Mouse (Mus musculus) liver, embryonic 12.5 days (tissue): Measurements from ENCODE around the gene Kcne1l. TPM values are rescaled to one million over a fixed set of nuclear protein-coding genes. Genes with fewer than 3 reads are reported as not detected.

Experiments used
- ATAC-seq: fragments of 200-750 bp; cut with Nextera tagmentation; 2 replicates; pipeline ENCODE4 v1.8.0; 2017; ENCODE audit warnings: moderate number of reproducible peaks, mild to moderate bottlenecking, moderate library complexity
- H3K27ac ChIP-seq: fragments of 300-500 bp; sonication (generic); 2 replicates; pipeline ENCODE4 v1.5.1; 2016; ENCODE audit warnings: mild to moderate bottlenecking
- H3K27me3 ChIP-seq: fragments of 300-500 bp; sonication (generic); replicated peaks from 2 replicates; pipeline ENCODE4 v1.6.1; 2016; ENCODE audit warnings: mild to moderate bottlenecking, moderate library complexity
- H3K36me3 ChIP-seq: fragments of 300-500 bp; sonication (generic); 2 replicates; pipeline ENCODE4 v1.6.1; 2016; ENCODE audit warnings: mild to moderate bottlenecking, moderate library complexity
- H3K4me1 ChIP-seq: fragments of 300-500 bp; sonication (generic); 2 replicates; pipeline ENCODE4 v1.6.1; 2016
- H3K4me2 ChIP-seq: fragments of 300-500 bp; sonication (generic); 2 replicates; pipeline ENCODE4 v1.6.1; 2016; ENCODE audit warnings: mild to moderate bottlenecking, moderate library complexity
- H3K4me3 ChIP-seq: fragments of 300-500 bp; sonication (generic); 2 replicates; pipeline ENCODE4 v1.5.1; 2016; ENCODE audit warnings: mild to moderate bottlenecking, moderate library complexity
- H3K9ac ChIP-seq: fragments of 300-500 bp; sonication (generic); 2 replicates; pipeline ENCODE4 v1.6.1; 2016; ENCODE audit warnings: mild to moderate bottlenecking, moderate library complexity
- H3K9me3 ChIP-seq: fragments of 300-500 bp; sonication (generic); replicated peaks from 2 replicates; pipeline ENCODE4 v1.6.1; 2016; ENCODE audit warnings: mild to moderate bottlenecking, moderate library complexity
- WGBS: fragments of 180-500 bp; shearing (Covaris S2); methylation state at CpG from one replicate; pipeline ENCODE4 v1.1.7; 2016; ENCODE audit not compliant: insufficient replicate concordance; 5-methylcytosine and 5-hydroxymethylcytosine counted together
- polyA plus RNA-seq: library from polyadenylated mRNA; unstranded; fragments of >200 nt; fragmentation: Nextera tagmentation; extraction: Ambion mirVana; gene quantifications from 2 replicates; pipeline ENCODE4 v1.2.1, GENCODE M21; 2016

Kcne1l gene
- polyA plus RNA-seq: 1.4 and 2.0 TPM in 2 replicates

DNA sequence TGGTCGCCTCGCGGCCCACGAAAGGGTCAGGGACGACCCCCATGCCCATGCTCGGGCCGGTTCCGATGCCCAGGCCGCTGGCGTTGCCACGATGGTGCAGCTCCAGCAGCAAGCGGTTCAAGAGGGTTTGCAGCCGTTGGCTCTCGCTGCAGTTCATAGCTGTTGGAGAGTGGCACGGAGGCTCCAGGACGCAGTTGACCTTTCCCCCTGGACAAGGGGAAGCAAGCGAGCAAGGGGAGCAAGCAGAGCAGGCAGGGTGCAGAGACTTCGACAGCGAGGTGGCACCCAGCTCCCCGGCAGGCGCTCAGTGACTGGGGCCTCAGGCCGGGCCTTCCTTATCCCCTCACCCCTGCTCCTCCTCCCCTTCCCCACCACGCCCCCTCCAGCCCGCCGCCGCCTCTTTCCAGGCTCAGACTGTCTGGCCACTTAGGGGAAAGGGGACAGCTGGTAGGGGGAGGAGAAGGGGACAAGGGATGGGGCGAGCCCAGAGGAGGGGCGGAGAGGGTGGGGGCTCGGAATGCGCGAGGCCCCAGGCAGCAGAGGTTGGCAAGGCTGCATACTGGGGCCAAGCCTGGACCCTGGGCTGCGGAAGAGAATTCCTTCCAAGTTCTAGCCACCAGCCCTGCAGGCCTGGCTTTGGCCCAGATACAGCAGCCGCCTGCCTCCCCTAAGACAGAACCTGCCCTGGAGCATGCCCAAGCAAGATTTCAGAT is at the start of gene Kcne1l:
Gene Kcne1l (minus strand): TSS at position 426 of the 713 bp plus-strand sequence.
- H3K27me3 ChIP-seq: peaks cover 60% of the 10 kb centered on the region
- 24% methylated on average over 32 of the region's 33 CpGs for WGBS
- peak; percentile 21; the same call in 1 of the 2 replicates for ATAC-seq

GRCm38 (mm10) chrX:142336207-142336606 is 30.1 kb upstream of the Kcne1l start:
- WGBS: 87% methylated on average over 6 of the region's 6 CpGs
- ATAC-seq: no peak
- no peaks in the 10 kb centered on the region for H3K27me3 ChIP-seq
- H3K9me3 ChIP-seq: no peaks in the 10 kb centered on the region
- no peak overlapping the region for H3K4me2 ChIP-seq
- no peak overlapping the region for H3K27ac ChIP-seq
- no peaks in the 10 kb centered on the region for H3K4me1 ChIP-seq
- H3K4me3 ChIP-seq: no peak overlapping the region
- H3K36me3 ChIP-seq: peaks cover 28% of the 10 kb centered on the region
- no peak overlapping the region for H3K9ac ChIP-seq

More for the DNA sequence above, at the start of gene Kcne1l:
- Histone ChIP-seq H3K27ac (no peak within 1 kb of the TSS), H3K4me3 (peak within 1 kb of the TSS; percentile 7; the same call in 1 of the 2 replicates), H3K9ac (no peak within 1 kb of the TSS), H3K4me1 (no peaks in the 10 kb centered on the region), H3K36me3 (no peaks in the 10 kb centered on the region), H3K4me2 (peak within 1 kb of the TSS; percentile 46), H3K9me3 (no peaks in the 10 kb centered on the region)

DNA sequence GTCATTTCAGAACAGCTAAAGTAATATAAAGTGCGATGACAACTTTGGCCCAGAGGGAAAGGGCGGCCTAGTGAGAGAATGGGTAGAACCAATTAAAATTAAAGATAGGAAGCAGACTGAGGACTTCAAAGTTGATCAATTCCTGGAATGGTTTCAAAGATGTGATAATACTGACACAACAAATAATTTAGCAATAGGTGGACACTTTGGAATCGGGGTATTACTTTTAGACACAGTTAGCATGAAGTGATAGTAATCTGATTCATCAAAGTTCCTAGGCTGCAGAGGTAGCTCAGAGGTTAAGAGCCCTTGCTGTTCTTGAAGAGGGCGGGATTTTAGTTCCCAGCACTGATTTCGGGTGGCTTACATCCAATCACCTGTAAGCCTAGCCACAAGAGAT is 29.4 kb upstream of the Kcne1l start:
- no peak overlapping the region for H3K9ac ChIP-seq
- no peak for ATAC-seq
- no peak overlapping the region for H3K4me3 ChIP-seq
- H3K4me1 ChIP-seq: no peaks in the 10 kb centered on the region
- no peak overlapping the region for H3K4me2 ChIP-seq
- WGBS: 86% methylated on average over 5 of the region's 5 CpGs
- no peaks in the 10 kb centered on the region for H3K27me3 ChIP-seq
- H3K9me3 ChIP-seq: no peaks in the 10 kb centered on the region
- peaks cover 25% of the 10 kb centered on the region for H3K36me3 ChIP-seq
- no peak overlapping the region for H3K27ac ChIP-seq

- H3K36me3 ChIP-seq: peaks cover 19% of the 10 kb centered on the region
- H3K27ac ChIP-seq: no peak overlapping the region
- no peaks in the 10 kb centered on the region for H3K9me3 ChIP-seq
- no peak overlapping the region for H3K4me3 ChIP-seq
- no peak overlapping the region for H3K4me2 ChIP-seq
- no peak overlapping the region for H3K9ac ChIP-seq
- no peaks in the 10 kb centered on the region for H3K4me1 ChIP-seq
- WGBS: 83% methylated on average over 1 of the region's 2 CpGs
- ATAC-seq: no peak
- H3K27me3 ChIP-seq: no peaks in the 10 kb centered on the region
Measured at GRCm38 (mm10) chrX:142325760-142326159, 19.7 kb upstream of the Kcne1l start.

GRCm38 (mm10) chrX:142316106-142316505 is 10.0 kb upstream of the Kcne1l start:
- Histone ChIP-seq H3K9me3 (no peaks in the 10 kb centered on the region), H3K4me1 (no peaks in the 10 kb centered on the region), H3K4me2 (no peak overlapping the region), H3K27ac (no peak overlapping the region), H3K4me3 (no peak overlapping the region), H3K36me3 (no peaks in the 10 kb centered on the region), H3K9ac (no peak overlapping the region), H3K27me3 (no peaks in the 10 kb centered on the region)
- WGBS: 78% methylated on average over 9 of the region's 9 CpGs
- ATAC-seq: no peak

- no peak overlapping the region for H3K4me2 ChIP-seq
- H3K4me1 ChIP-seq: no peaks in the 10 kb centered on the region
- H3K9ac ChIP-seq: no peak overlapping the region
- ATAC-seq: no peak
- WGBS: 54% methylated on average over 7 of the region's 8 CpGs
- H3K27ac ChIP-seq: no peak overlapping the region
- no peaks in the 10 kb centered on the region for H3K9me3 ChIP-seq
- no peak overlapping the region for H3K4me3 ChIP-seq
- no peaks in the 10 kb centered on the region for H3K36me3 ChIP-seq
- H3K27me3 ChIP-seq: no peaks in the 10 kb centered on the region
Measured at GRCm38 (mm10) chrX:142315270-142315669, 9.2 kb upstream of the Kcne1l start.

DNA sequence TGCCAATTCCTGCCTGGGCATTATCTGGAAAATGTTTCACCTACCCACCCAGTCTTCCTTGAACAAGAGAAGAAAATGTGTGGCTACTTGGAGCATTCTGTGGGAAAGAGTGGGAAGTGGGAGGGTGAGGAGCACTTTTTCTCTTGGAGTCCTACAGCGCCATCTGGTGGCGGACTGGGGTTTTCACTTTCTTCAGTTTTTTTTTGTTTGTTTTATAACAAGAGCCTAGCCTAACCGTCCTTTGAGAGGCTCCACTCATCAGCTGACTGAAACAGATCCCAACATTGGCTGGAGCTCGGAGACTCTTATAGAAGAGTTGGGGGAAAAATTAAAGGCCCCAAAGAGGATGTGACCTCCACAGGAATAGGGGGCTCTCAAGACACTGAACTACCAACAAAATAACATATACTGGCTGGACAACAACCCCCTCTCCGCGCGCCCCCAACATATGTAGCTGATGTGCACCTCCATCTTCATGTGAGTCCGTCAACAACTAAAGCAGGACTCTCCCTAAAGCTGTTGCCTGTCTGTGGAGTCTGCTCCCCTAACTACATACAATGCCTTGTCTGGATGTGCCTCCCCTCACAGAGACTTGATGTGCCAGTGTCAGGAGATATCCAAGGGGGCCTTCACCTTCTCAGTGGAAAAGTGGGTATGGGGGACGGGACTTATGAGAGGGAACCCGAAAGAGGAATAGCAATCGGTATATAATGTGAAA is 8.4 kb upstream of the Kcne1l start:
- WGBS: 41% methylated on average over 11 of the region's 11 CpGs
- Histone ChIP-seq H3K9ac (no peak overlapping the region), H3K27ac (no peak overlapping the region), H3K27me3 (no peaks in the 10 kb centered on the region), H3K36me3 (no peaks in the 10 kb centered on the region), H3K4me2 (no peak overlapping the region), H3K4me3 (no peak overlapping the region), H3K9me3 (no peaks in the 10 kb centered on the region), H3K4me1 (no peaks in the 10 kb centered on the region)
- no peak for ATAC-seq

GRCm38 (mm10) chrX:142310431-142310830 is 4.3 kb upstream of the Kcne1l start:
- Histone ChIP-seq H3K4me3 (no peak overlapping the region), H3K9ac (no peak overlapping the region), H3K4me1 (no peaks in the 10 kb centered on the region), H3K27ac (no peak overlapping the region), H3K27me3 (peaks cover 34% of the 10 kb centered on the region), H3K9me3 (no peaks in the 10 kb centered on the region), H3K4me2 (no peak overlapping the region), H3K36me3 (no peaks in the 10 kb centered on the region)
- ATAC-seq: no peak
- 65% methylated on average over 5 of the region's 5 CpGs for WGBS

GRCm38 (mm10) chrX:142305010-142305868 is 855 bp downstream of the Kcne1l start:
- H3K9ac ChIP-seq: no peak overlapping the region
- H3K9me3 ChIP-seq: no peaks in the 10 kb centered on the region
- H3K4me1 ChIP-seq: no peaks in the 10 kb centered on the region
- ATAC-seq: no peak
- H3K27me3 ChIP-seq: peaks cover 60% of the 10 kb centered on the region
- H3K4me3 ChIP-seq: peak overlapping the region; percentile 7; the same call in 1 of the 2 replicates
- WGBS: 34% methylated on average over 29 of the region's 35 CpGs
- H3K4me2 ChIP-seq: peak overlapping the region; percentile 46
- H3K36me3 ChIP-seq: no peaks in the 10 kb centered on the region
- H3K27ac ChIP-seq: no peak overlapping the region

GRCm38 (mm10) chrX:142304592-142304991 is 1.5 kb downstream of the Kcne1l start:
- Histone ChIP-seq H3K4me2 (no peak overlapping the region), H3K27ac (no peak overlapping the region), H3K4me3 (no peak overlapping the region), H3K27me3 (peaks cover 60% of the 10 kb centered on the region), H3K4me1 (no peaks in the 10 kb centered on the region), H3K36me3 (no peaks in the 10 kb centered on the region), H3K9ac (no peak overlapping the region), H3K9me3 (no peaks in the 10 kb centered on the region)
- no peak for ATAC-seq

DNA sequence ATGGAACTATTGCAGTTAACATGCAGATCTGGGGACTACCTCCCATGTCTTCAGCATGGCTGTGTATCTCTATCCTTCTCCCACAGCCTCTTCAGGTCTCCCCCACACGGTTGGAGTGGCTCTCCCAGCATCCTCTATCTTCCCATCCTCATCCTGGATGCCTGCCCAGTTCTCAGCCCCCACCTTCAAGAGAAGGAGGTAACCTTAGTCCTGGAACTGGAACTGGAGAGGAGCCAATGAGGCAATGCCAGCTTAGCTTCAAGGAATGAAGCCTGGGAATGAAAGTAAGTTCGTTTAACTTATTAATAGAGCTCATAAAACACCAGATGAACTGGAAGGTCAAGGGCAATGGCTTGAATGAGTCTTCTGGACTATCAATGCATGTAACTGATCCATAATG is 2.6 kb downstream of the Kcne1l start:
- no peaks in the 10 kb centered on the region for H3K9me3 ChIP-seq
- no peak for ATAC-seq
- H3K27me3 ChIP-seq: peaks cover 53% of the 10 kb centered on the region
- no peak overlapping the region for H3K27ac ChIP-seq
- no peak overlapping the region for H3K9ac ChIP-seq
- no peaks in the 10 kb centered on the region for H3K4me1 ChIP-seq
- H3K36me3 ChIP-seq: no peaks in the 10 kb centered on the region
- 34% methylated on average over 2 of the region's 2 CpGs for WGBS
- no peak overlapping the region for H3K4me2 ChIP-seq
- no peak overlapping the region for H3K4me3 ChIP-seq

- Histone ChIP-seq H3K27ac (no peak overlapping the region), H3K4me2 (no peak overlapping the region), H3K9me3 (no peaks in the 10 kb centered on the region), H3K4me3 (no peak overlapping the region), H3K27me3 (no peaks in the 10 kb centered on the region), H3K36me3 (no peaks in the 10 kb centered on the region), H3K4me1 (no peaks in the 10 kb centered on the region), H3K9ac (no peak overlapping the region)
- WGBS: 34% methylated on average over 5 of the region's 5 CpGs
- ATAC-seq: no peak
Measured at GRCm38 (mm10) chrX:142285905-142286304, 20.2 kb downstream of the Kcne1l start.
